Mouse (Mus musculus) spleen, adult 12 weeks (tissue): ENCODE data around the gene Kpna7.

Experiments used
- DNase-seq: peaks from one replicate; pipeline ENCODE4 v3.0.0; 2022; ENCODE audit warnings: low spot score

Gene Kpna7

GRCm38 (mm10) chr5:144963401-144963800, 120.4 kb downstream of the Kpna7 start:
- no peak for DNase-seq

GRCm38 (mm10) chr5:144958271-144958670, 125.6 kb downstream of the Kpna7 start:
- no peak for DNase-seq

- no peak for DNase-seq
These were observed 129.4 kb downstream of the Kpna7 start for GRCm38 (mm10) chr5:144954432-144954831.

GRCm38 (mm10) chr5:144952592-144952991, 131.2 kb downstream of the Kpna7 start:
- DNase-seq, result no peak

GRCm38 (mm10) chr5:144950428-144951051, 133.3 kb downstream of the Kpna7 start:
- no peak for DNase-seq

- DNase-seq, result no peak
These were observed 134.0 kb downstream of the Kpna7 start for GRCm38 (mm10) chr5:144949856-144950255.

- no peak for DNase-seq
These were observed 135.4 kb downstream of the Kpna7 start for GRCm38 (mm10) chr5:144948422-144948821.

GRCm38 (mm10) chr5:144948002-144948401, 135.8 kb downstream of the Kpna7 start:
- DNase-seq, result no peak

- DNase-seq, result no peak
These were observed 137.8 kb downstream of the Kpna7 start for GRCm38 (mm10) chr5:144946032-144946431.

GRCm38 (mm10) chr5:144944932-144945331, 138.9 kb downstream of the Kpna7 start:
- no peak for DNase-seq

GRCm38 (mm10) chr5:144944370-144944769, 139.5 kb downstream of the Kpna7 start:
- DNase-seq, result no peak

- DNase-seq, result no peak
These were observed 140.5 kb downstream of the Kpna7 start for GRCm38 (mm10) chr5:144943346-144943745.

- DNase-seq, result no peak
These were observed 141.4 kb downstream of the Kpna7 start for GRCm38 (mm10) chr5:144942431-144942830.

GRCm38 (mm10) chr5:144940904-144941303, 142.9 kb downstream of the Kpna7 start:
- DNase-seq, result no peak

GRCm38 (mm10) chr5:144937304-144937703, 146.5 kb downstream of the Kpna7 start:
- no peak for DNase-seq
